Mouse (Mus musculus) cerebellum, adult 9-11 months (tissue): ENCODE results near the gene Setd5.

Source experiments
- DNase-seq: peaks from one replicate; pipeline ENCODE4 v3.0.0; 2022

Gene Setd5

DNA sequence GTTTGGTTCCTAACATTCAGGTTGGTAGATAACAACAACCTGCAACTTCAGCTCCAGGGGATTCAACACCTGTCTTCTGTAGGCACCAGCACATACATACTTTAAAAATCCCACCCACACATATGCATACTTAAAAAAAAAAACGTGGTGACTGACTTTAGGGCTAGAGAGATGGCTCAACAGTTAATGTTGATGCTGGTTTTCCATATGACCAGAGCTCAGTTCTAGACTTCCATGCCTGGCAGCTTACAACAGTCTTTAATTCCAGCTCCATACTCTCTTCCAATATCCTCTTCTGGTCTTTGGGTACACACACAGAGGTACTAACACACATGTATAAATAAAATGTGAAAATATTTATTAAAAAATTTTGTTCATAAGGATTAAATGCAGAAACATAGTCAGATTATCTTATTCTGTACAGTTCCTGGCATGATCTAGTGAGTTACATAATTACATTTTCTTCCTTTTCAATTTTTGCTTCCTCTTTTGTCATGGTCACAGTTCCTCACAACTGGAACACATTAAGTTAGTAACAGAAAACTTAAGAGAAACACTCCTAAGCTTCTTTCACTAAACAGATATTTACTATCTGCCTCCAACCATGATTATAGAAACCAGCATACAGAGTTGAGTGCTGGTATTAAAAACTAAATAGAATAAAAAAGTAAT is 16.1 kb upstream of the Setd5 start:
- DNase-seq: no peak

DNA sequence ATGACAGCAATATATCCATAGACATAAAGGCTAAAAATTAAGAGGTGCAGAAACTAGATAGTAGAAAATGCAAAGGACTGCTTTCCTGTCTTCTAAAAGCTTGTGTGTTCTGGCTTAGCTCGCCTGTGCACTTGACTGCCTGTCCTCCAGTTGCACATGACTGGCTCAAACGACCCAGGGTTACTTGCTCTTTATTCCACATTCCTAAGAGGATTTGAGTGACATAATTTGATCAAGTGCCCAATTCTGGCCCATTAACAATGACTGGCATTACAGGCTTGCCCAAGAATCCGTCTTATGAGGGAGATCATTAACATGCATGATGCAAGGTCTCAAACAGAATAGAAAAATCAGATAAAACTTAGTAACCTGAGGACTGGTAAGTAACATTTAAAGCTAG is 14.9 kb upstream of the Setd5 start:
- no peak for DNase-seq

DNA sequence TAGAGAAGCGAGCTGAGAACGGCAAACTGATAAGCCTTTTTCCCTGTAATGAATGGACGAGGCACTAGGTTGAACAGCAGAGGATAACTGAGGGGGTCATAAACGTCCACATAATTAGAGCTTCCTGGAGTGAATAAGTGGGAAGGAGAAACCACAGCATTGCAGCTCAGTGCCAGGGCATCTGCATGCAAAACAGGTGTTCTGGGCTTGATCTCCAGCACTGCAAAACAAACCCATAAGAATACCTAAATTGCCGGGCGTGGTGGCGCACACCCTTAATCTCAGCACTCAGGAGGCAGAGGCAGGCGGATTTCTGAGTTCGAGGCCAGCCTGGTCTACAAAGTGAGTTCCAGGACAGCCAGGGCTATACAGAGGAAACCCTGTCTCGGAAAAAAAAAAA is 13.8 kb upstream of the Setd5 start:
- no peak for DNase-seq

DNA sequence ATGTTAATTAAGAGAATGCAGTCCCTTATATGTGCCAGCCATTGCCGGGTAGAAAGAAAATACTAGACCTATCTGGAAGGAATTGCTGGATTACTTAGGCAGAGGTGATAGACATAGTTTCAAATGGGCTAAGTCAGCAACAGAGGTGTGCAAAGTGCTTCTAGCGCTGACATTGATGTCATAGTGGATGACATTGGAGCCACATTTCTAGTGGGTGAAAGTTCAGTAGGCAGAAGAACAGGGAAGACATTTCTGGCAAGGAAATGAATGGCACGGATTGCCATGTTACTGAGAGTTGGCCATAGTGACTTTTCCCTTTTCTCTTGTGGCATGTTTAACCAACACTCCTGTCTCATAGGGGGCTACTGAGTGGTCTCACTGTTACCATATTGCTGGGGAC is 12.0 kb upstream of the Setd5 start:
- no peak for DNase-seq

DNA sequence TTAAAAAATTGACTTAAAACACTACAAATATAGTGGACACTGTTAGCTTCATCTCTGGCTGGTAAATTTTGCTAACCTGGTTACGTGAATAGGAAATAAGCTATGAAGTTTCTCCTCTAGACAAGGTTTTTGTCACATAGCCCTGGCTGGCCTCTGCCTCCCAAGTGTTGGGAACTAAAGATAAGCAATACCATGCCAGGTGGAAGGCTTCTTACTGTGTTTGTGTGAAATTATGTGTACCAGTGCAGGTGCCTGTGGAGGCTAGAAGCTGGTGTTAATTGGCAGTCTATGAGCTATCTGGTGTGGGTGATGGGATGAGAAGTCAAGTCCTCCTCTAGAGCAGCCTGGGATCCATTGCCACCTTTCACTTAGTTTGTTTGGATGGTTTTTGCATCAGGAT is 8.0 kb upstream of the Setd5 start:
- DNase-seq: no peak

DNA sequence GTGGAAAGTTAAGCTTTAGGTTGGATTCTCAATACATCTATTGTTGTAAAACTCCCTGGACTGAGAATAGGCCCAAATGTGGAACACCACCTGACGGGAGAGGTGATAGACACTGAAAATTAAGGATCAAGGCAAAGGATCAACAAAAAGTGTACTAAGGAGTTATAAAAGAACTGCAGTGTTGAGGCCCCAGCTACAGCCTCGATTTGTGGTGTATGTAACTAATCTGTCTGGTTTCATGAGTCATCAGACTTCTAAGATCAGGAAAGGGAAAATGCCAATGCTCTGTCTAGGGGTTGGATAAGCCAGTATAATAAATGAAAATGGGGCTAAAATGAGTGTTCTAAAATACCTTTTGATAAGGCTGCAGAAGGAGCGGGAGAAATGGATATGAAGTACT is 1.9 kb upstream of the Setd5 start:
- no peak for DNase-seq

DNA sequence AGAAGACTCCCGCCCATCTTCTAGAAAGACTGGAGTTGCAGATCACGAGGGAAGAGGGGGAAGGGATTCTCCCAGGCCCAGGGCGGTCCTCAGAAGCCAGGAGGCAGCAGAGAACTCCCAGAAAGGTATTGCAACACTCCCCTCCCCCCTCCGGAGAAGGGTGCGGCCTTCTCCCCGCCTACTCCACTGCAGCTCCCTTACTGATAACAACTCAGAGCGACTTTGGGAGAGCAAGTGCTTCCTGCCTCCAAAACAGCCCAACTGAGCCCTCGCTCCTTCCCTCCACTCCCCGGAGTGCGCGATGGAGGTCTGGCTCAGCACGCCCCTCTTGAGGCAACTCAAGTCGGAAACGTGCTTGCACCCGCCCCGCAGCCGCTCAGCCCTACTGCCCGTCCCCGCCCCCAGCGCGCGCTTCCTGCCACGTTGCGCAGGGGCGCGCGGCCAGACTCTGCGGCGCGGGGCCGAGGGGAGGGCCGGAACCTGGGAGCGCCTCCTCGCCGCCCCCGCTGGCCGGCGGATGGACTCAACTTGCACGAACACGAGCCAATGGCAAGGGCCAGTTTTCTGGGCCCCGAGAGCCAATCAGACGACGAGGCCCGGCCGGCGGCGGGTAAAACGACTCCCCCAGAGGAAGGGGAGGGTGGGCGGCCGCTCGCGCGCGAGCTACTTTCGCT is 1.0 kb upstream of the Setd5 start:
- DNase-seq: peak; percentile 96

DNA sequence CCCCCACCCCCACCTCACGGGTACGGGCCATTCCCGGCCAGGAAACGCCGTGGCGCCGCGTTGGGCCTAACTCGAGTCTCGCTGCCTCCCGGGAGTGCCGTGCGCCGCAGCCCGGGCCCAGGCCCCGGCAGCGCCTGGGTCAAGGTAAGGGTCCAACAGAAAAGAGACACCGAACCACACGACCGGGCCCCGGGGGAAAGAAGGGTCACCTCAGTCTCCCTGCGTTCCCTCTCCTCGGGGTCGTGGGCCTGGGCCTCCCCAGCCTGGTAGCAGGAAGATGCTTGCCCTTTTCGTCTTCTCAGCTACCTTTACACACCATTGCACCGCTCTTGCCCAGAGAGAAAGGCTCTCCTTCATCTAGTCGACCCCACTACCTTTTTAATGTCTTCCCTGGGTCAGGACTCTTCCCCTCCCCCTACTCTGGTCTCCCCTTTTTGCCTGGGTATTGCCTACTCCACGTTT is 435 bp downstream of the Setd5 start:
- peak; percentile 77 for DNase-seq

DNA sequence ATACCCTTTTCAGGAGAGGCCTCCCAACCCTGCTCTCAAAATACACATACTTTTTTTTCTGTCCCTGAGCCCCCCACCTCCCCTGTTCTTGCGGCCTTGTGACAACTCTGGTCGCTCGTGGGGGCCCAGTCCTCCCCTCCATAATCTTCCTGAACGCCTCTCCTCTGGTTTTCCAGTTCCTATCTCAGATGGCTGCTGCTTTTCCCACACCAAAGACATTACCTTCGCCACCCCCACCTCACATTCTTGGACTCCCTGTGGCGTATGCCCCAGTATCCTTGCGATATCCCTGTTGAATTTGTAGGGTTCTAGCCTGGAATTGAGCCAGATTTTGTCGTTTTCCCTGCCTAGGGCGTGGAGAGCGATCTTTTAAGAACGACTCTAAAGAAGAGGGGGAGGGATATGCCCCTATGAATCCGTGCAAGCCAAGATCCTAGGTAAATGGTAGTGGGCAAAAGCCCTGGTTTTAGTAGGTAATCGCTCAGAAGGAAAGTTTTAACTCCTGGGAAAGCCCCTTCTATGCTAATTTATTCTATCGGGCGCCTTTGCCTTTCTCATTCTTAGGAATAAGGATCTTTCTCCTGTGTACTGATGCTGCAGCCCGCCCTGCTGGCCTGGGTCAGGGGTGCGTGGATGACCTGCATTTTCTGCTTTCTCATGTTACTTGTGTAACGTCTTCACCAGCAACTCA is 1.0 kb downstream of the Setd5 start:
- DNase-seq: peak; percentile 80

DNA sequence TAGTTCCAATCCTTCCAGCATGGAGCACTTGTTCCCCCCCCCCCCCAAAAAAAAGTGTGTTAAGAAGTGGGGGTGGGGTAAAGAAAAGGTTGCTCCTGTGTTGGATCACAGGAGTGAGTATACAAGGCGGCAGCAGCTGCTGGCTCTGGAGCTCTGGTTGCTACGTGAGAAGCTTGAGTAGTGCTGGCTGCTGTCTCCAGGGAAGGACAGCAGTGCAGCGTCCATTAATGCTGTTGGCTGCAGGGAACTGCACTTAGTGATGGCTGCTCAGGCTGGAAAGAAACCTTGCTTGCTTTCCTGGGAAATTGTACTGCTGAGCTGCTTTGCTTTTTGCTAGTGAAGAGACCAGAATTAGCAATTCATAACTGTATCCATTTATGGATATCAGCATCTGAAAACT is 2.3 kb downstream of the Setd5 start:
- no peak for DNase-seq

DNA sequence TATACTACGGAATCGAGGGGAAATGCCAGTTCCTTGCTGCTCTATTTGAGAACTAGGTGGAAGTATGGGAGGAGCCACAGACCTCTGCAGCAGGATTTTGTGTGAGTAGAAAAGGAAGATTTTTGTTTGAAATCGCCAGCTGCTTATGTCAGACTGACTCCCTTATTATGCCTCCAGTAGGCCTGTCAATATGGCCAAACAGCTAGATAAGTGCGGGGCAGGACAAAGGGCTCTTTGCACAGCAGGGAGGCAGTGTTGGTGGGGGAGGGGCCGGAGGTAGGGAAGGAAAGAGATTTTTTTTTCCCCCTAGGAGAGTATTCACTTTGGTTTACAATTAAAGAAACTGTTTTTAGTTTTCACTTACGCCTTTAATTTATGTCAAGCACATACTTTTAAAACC is 5.1 kb downstream of the Setd5 start:
- peak; percentile 23 for DNase-seq

DNA sequence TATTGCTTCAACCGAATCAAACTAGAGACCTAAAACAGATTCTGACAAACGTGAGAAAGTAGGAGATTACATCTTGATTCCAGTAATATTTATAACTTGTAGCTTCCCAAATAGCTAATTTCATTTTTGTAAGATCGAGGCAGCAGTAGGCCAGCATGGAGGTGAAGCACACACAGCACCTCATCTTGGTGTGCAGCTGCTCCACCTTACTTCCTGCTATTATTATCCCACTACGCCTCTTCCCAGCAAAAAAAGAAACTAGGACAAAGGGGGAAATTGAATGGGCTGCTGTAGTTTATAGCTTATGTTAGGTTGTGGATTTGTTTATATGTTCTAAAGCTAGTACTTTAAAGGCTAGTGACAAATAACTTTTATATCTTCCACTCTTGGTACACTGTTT is 7.4 kb downstream of the Setd5 start:
- no peak for DNase-seq

DNA sequence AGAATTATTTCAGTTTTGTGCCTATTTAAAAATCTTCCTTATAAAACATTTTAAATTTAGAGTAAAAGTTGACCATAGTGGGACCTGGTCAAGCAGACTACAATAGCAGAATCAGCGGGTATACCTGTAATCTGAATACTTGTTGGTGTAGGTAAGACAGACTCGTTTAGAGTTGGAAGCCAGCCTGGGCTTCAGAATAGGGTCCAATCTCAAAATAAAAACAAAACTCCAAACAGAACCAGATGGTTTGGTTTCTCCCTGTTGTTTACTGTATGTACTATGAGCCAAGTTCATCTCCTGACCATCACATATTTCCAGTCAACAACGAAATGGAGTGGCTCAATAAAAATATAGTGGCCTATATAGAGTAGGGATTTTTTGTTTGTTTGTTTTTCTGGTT is 16.0 kb downstream of the Setd5 start:
- peak; percentile 59 for DNase-seq

DNA sequence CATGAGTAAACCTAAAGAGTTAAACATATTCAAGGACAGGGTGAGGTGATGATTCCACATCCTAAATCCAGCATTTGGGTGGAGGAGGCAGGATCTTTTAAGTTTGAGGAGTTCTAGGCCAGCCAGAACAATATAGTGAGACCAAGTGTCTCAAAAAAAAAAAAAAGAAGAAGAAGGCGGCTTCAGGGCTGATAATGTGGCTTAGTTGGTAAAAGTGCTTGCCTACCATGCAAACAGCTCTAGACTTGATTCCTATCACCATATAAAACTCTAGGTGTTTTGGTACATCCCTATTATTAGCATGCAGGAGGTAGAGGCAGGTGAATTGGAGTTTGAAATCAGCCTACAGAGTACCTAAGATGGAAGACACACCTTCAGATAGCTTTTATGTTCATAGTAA is 18.4 kb downstream of the Setd5 start:
- DNase-seq: no peak

DNA sequence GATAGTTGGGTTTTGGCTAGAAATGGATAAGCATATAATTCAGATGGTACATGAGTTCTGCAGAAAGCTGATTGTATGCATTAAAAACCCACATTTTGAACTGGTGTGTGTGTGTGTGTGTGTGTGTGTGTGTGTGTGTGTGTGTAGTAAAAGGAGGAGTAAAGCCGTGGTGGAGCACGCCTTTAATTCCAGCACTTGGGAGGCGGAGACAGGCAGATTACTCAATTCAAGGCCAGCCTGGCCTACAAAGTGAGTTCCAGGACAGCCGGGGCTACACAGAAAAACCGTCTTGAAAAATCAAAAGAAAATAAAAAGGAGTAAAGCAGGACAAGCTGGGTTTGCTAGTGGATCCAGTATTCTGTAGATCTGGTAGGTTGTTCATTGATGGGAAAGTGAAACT is 20.5 kb downstream of the Setd5 start:
- DNase-seq: no peak

DNA sequence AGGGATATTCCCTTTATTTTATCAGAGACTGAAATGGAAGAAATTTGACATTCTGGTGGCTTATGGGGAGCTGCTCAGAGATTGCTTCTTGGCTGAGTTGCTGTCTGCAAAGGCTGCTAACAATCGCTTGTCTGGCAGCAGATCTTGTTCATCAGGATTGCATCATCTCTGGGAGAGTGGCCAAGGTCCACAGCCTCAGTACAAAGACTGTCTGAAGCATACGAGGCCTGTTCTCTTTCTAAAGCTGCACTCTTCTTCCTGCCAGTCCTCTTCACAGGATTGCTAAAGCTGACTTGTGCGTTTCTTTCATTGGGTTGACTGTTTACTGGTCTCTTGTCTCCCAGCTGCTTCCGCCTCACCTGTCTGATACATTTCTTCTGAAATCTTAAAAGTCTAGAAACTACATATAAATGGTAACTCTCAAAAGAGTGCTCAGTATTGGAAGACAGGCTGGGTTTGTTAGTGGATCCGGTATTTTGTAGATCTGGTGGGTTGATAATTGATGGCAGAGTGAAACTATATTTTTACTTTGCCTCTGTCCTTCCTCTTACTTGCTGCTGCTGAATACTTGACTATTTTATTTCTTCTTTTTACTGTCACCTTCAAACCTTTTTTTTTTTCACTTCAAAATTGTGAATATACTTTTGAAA is 22.6 kb downstream of the Setd5 start:
- DNase-seq: peak; percentile 95

DNA sequence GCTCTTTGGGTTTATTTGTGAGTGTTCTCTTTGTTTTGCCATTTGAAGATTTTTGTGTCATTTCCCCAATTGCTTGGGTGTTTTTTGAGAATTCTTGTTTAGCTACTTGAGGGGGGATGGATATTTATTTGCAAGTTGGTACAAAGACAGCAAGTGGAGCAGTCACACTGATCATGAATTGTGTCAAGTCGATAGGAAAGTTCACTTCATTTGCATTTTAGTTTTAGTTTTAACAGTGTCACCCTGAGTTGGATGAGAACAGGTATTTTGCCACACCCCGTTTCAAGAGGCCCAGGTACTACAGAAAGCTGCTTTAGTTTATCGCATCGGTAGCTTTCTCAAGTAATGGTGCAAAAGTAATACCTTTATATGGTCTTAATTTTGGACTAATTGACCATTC is 25.4 kb downstream of the Setd5 start:
- no peak for DNase-seq

DNA sequence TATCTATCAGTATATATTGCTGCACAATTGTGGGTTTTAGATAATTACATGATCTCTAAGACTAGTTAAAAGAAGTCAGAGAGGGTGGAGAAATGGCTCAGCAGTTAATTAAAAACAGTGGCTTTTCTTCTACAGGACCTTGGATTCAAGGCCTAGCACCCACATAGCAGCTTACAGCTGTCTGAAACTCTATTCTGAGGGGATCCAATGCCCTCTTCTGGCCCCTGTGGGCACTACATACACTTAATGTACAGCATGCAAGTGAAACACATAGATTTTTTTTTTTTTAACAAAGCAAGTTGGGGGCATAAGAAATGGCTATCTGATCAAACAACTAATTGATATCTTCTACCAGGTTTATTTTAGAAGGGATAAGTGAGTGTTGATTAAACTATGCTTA is 26.6 kb downstream of the Setd5 start:
- DNase-seq: peak; percentile 40

DNA sequence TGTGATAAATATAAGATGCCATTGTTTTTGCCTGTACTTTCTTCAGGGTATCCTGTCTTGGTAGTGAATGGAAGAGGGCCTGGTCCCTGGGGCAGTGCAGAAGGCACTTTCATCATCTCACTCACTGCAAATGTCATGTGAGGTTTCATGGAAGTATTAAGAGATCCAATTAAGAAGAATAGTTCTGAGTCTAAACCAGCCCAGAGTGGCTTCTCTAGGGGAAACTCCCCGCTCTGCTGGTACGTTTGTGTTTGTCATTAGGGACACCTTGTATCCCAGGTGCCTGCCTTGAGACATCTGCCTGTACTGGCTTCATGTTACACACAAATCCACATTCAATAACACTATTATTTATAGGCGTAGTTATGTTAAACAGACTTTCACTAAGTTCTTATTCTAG is 32.2 kb downstream of the Setd5 start:
- DNase-seq: no peak

DNA sequence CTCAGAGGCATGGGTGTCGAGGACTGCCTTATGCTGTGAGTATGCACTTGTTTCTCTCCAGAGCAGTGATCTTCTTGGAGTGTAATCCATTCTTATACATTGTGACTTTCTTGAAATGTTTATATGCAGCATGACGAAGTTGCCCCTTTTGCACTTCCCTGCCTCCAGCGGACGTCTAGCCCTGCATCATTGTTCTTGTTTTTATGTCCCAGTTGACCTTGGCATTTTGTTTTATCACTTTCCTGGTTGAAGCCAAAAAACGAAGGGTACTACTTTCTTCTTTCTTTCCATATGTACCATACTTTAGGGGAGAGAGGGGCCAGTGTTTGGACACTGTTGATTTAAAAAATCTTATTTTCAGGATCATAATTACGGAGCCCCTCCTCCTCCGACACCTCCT is 32.8 kb downstream of the Setd5 start:
- DNase-seq: no peak

DNA sequence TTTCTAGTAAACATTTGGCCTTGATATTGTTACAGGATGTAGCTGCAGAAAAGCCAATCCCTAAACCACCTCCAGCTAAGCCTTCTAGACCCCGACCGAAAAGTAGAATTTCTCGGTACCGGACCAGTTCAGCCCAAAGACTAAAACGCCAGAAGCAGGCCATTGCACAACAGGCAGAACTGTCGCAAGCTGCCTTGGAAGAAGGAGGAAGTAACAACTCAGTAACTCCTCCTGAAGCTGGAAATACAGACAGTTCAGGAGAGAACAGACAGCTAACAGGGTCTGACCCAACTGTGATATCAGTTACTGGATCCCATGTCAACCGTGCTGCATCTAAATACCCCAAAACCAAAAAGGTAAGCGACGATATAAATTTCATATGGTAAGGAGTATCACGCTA is 43.6 kb downstream of the Setd5 start:
- no peak for DNase-seq

DNA sequence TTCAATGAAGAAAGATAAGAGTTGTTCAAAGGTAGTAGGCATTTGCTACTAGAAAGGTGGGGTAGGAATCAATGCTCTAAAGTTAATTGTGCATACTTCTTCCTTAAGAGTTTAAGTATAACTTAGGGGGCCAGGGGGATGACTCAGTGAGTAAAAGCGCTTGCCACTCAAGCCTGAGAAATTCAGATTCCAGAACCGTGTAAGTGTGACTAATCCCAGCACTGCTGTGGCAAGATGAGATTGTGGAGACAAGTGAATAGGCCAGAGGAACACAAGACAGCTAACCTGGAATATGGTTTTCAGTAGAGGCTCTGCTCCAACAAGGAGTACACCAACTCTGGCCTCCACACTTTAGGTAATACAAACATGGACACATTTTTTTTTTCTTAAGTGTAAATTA is 56.2 kb downstream of the Setd5 start:
- DNase-seq: no peak

DNA sequence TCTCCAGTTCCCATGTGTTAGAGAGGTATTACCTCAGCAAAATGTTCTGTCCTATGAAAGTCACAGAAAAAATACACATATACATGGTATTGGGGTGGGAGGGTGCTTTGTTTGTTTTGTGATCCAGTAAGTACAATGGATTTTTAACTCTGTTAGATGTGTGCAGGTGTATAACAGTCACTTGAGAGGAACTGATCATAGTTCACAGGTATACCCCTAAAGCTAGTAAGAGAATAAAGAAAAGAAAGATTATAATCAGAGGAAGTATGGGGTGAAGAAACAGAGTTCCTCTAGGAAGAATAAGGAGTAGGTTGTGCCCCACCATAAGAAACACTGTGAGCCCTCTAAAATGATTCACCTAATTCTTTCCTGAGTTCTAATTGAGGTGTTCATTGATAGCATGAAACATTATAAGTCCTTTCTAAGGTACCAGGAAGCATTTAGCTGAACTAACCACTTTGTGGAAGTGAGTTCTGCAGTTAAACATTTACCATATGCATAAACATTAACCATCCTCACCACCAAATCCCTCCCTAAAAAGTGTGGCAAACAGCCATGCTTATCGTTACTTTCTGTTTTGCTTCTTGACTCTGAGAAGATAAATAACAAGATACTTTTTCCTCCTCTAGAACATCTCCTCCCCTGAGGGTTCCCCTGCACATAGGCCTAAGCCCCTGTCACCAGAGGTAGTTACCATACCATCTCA is 64.4 kb downstream of the Setd5 start:
- no peak for DNase-seq
